ENCODE assay signal across 13 mouse cellular contexts in the genomic region with DNA sequence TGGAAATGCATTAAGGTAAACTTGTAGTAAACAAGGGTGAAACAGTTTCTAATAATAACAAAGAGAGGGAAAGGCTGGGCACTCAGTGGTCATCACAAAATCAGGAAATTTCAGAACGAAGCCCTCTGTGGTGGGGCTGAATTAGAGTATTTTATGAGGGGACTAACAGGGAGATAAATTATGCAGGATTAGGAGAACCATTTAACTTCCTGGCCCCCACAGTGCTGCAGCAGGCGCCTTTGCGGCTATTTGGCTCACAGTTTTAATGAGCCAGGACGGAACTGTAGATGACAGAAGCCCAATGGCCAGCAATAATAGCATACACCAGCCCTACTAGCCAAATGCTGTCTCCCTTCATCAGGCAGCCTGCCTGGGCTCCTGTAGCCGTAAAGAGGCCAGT.
"Had no signal": no experiment of that assay in that cellular context is flagged by ENCODE, and none has a peak within 500 bp of the region (broad histone marks: within the 10 kb centered on the region; RNA-seq: fewer than 3 reads in every experiment).

No protein-coding gene starts in this region.

- H3K27ac ChIP-seq: kidney, postnatal 0 days; limb, embryonic 10.5 days; liver, embryonic 15.5 days had no signal

- DNase-seq: kidney, adult 9 months; kidney, postnatal 36 days; lung, adult 2 months; lung, postnatal 36 days; midbrain, embryonic 14.5 days; retina, postnatal 1 day; right cerebral cortex, postnatal 4 days; spleen, adult 18-20 months; thymus, adult 18-20 months; thymus, postnatal 14 days had no signal

- H3K4me3 ChIP-seq: limb, embryonic 10.5 days; liver, embryonic 15.5 days had no signal
